Mouse (Mus musculus) thymus, adult 2 months (tissue): ENCODE measurements around the gene Catsper2.

Source experiments
- CTCF ChIP-seq: fragments of 200-500 bp; IDR thresholded peaks from 2 replicates; pipeline ENCODE4 v1.5.1; 2012; ENCODE audit warnings: mild to moderate bottlenecking, control low read depth, low read length, moderate library complexity, borderline replicate concordance; ENCODE audit not compliant: control insufficient read depth, poor library complexity, insufficient read depth; ENCODE audit errors: extremely low read depth
- POLR2A ChIP-seq: fragments of 200-500 bp; IDR thresholded peaks from 2 replicates; pipeline ENCODE4 v1.6.1; 2012; ENCODE audit warnings: mild to moderate bottlenecking, low read length, control low read depth, moderate library complexity; ENCODE audit not compliant: control insufficient read depth, poor library complexity, insufficient read depth; ENCODE audit errors: extremely low read depth

DNA sequence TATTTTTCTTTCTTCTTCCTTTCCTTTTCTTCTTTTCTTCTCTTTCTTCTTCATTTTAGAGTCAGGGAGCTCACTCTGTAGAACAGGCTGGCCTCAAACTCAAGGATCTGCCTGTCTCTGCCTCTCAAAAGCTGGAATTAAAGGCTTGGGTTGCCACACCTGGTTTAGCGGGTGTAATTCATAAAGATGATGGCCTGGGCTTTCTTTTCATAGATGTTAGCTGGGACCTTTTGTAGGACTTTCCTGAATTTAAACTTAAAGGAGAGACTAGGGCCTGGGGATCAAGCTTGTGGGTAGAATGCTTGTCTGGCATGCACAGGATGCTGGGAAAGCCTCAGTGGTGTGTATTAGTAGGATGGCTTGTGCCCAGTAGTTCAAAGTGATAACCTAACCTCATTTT lies 30.6 kb upstream of the Catsper2 start, which contains the start of gene Ell3:
- TF ChIP-seq CTCF (no peak), POLR2A (no peak)
